Mouse (Mus musculus): ENCODE data around the gene Tbc1d1.

DNA sequence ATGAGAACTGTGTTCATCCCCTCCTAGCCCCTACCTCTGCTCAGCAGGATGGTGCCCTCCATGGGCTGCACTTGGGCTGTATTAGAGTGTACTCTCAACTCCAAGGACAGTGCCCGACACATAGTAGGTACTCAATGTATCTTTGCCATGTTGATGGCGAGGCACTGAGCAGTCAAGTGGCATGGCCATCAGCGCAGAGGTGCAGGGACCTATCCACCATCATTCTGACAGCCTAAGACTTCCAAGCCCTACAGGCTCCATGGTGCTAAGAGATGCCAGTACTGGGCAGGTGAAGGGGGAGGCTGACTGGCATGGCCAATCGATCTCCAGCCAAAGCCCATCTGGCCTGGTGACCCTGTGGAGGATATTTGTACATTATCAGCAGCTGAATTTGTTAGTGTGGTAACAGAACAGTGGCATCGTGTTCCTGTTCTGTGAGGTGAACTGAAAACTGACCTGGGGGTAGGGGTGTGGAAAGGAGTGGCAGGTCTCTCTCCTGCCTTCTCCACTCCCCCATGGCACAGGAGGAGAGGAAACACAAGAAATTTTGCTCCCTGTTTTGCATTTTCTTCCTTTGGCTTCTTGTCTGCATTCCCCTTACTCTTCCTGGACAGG is 169.7 kb downstream of the Tbc1d1 start:
- TF ChIP-seq GATA1 (IDR thresholded peaks at IDR 0.05; ENCODE audit: borderline replicate concordance, low read length) (no peak), FLI1 (IDR thresholded peaks at IDR 0.05; ENCODE audit: low read length) (no peak)

Data from megakaryocyte, embryonic 14.5 days (primary cell).